Mouse (Mus musculus): ENCODE measurements around the gene Olfr955. TPM values are rescaled to one million over a fixed set of nuclear protein-coding genes. Genes with fewer than 3 reads are reported as not detected.

The Olfr955 gene
- not detected in 2 replicates for polyA plus RNA-seq (2012; rRNA removed)

GRCm38 (mm10) chr9:39471844-39472243, at the start of gene Olfr955:
Olfr955 (minus strand) TSS chr9:39471944.

GRCm38 (mm10) chr9:39515531-39515930, 43.8 kb upstream of the Olfr955 start, which contains the start of gene Olfr957:
Olfr957 (minus strand) TSS chr9:39515809.

GRCm38 (mm10) chr9:39493895-39494294, 22.2 kb upstream of the Olfr955 start, which contains the start of gene Olfr44:
Olfr44 (minus strand) TSS chr9:39493995.

GRCm38 (mm10) chr9:39456401-39456800, 15.3 kb downstream of the Olfr955 start, which contains the start of gene Olfr954:
Olfr954 (plus strand) TSS chr9:39456701.

GRCm38 (mm10) chr9:39427048-39427447, 44.7 kb downstream of the Olfr955 start, which contains the start of gene Olfr952:
Olfr952 (minus strand) TSS chr9:39427148.

Other genes with a start within 250 kb of the Olfr955 start
- gene Olfr1537, start 221.9 kb downstream of the Olfr955 start, polyA plus RNA-seq (2012; rRNA removed) = not detected in 2 replicates
- gene Olfr945, start 195.1 kb downstream of the Olfr955 start, polyA plus RNA-seq (2012; rRNA removed) = not detected in 2 replicates
- gene Olfr948, start 145.9 kb downstream of the Olfr955 start, polyA plus RNA-seq (2012; rRNA removed) = not detected in 2 replicates
- gene Olfr951, start 84.5 kb downstream of the Olfr955 start, polyA plus RNA-seq (2012; rRNA removed) = not detected in 2 replicates
- gene Olfr952, start 44.8 kb downstream of the Olfr955 start, polyA plus RNA-seq (2012; rRNA removed) = not detected in 2 replicates
- not detected in 2 replicates for gene Olfr954, start 15.2 kb downstream of the Olfr955 start, polyA plus RNA-seq (2012; rRNA removed)
- not detected in 2 replicates for gene Olfr44, start 22.1 kb upstream of the Olfr955 start, polyA plus RNA-seq (2012; rRNA removed)
- gene Olfr957, start 43.9 kb upstream of the Olfr955 start, polyA plus RNA-seq (2012; rRNA removed) = not detected in 2 replicates
- gene Olfr958, start 82.1 kb upstream of the Olfr955 start, polyA plus RNA-seq (2012; rRNA removed) = not detected in 2 replicates
- gene Olfr959, start 103.6 kb upstream of the Olfr955 start, polyA plus RNA-seq (2012; rRNA removed) = not detected in 2 replicates
- gene AW551984, start 132.5 kb upstream of the Olfr955 start, polyA plus RNA-seq (2012; rRNA removed) = 2.6 and 7.9 TPM in 2 replicates
- gene Olfr148, start 138.7 kb upstream of the Olfr955 start, polyA plus RNA-seq (2012; rRNA removed) = not detected in 2 replicates
- not detected in 2 replicates for gene Olfr960, start 149.4 kb upstream of the Olfr955 start, polyA plus RNA-seq (2012; rRNA removed)
- gene Olfr961, start 173.1 kb upstream of the Olfr955 start, polyA plus RNA-seq (2012; rRNA removed) = not detected in 2 replicates
- gene Olfr963, start 195.3 kb upstream of the Olfr955 start, polyA plus RNA-seq (2012; rRNA removed) = not detected in 2 replicates
- not detected in 2 replicates for gene Olfr149, start 235.2 kb upstream of the Olfr955 start, polyA plus RNA-seq (2012; rRNA removed)
- not detected in 2 replicates for gene Olfr965, start 239.4 kb upstream of the Olfr955 start, polyA plus RNA-seq (2012; rRNA removed)